Mouse (Mus musculus) midbrain, embryonic 16.5 days (tissue): ENCODE data around the gene Cacnb4. TPM values are rescaled to one million over a fixed set of nuclear protein-coding genes. Genes with fewer than 3 reads are reported as not detected.

Experiments used
- ATAC-seq: fragments of 200-750 bp; cut with Nextera tagmentation; 2 replicates; pipeline ENCODE4 v1.8.0; 2017; ENCODE audit warnings: moderate TSS enrichment
- H3K27ac ChIP-seq: fragments of 300-500 bp; sonication (generic); 2 replicates; pipeline ENCODE4 v1.5.1; 2014; ENCODE audit warnings: mild to moderate bottlenecking, low read length, mixed read lengths
- H3K27me3 ChIP-seq: fragments of 300-500 bp; sonication (generic); 2 replicates; pipeline ENCODE4 v1.6.1; 2014; ENCODE audit warnings: low read depth, low read length, mixed read lengths; ENCODE audit not compliant: control insufficient read depth, insufficient read depth
- H3K36me3 ChIP-seq: fragments of 300-500 bp; sonication (generic); 2 replicates; pipeline ENCODE4 v1.6.1; 2014; ENCODE audit warnings: mild to moderate bottlenecking, low read length, moderate library complexity, mixed read lengths; ENCODE audit not compliant: control insufficient read depth, insufficient read depth
- H3K4me1 ChIP-seq: fragments of 300-500 bp; sonication (generic); 2 replicates; pipeline ENCODE4 v1.6.1; 2014; ENCODE audit warnings: mild to moderate bottlenecking, low read length, mixed read lengths; ENCODE audit not compliant: control insufficient read depth, insufficient read depth
- H3K4me2 ChIP-seq: fragments of 300-500 bp; sonication (generic); 2 replicates; pipeline ENCODE4 v1.6.1; 2014; ENCODE audit warnings: mild to moderate bottlenecking, low read length, mixed read lengths
- H3K4me3 ChIP-seq: fragments of 300-500 bp; sonication (generic); 2 replicates; pipeline ENCODE4 v1.5.1; 2014; ENCODE audit warnings: low read depth, mild to moderate bottlenecking, low read length, moderate library complexity, mixed read lengths
- H3K9ac ChIP-seq: fragments of 300-500 bp; sonication (generic); 2 replicates; pipeline ENCODE4 v1.6.1; 2014; ENCODE audit warnings: low read depth, low read length, mixed read lengths
- H3K9me3 ChIP-seq: fragments of 300-500 bp; sonication (generic); replicated peaks from 2 replicates; pipeline ENCODE4 v1.6.1; 2014; ENCODE audit warnings: mild to moderate bottlenecking, low read length, mixed read lengths; ENCODE audit not compliant: control insufficient read depth, poor library complexity, severe bottlenecking
- WGBS: fragments of 180-500 bp; shearing (Covaris S2); extraction: QIAGEN DNeasy Blood & Tissue Kit; methylation state at CpG from one replicate; pipeline ENCODE4 v1.1.7; 2014; 5-methylcytosine and 5-hydroxymethylcytosine counted together
- polyA plus RNA-seq: library from polyadenylated mRNA; unstranded; fragments of >200 nt; fragmentation: Nextera tagmentation; extraction: Ambion mirVana; gene quantifications from 2 replicates; pipeline ENCODE4 v1.2.1, GENCODE M21; 2015

Gene Cacnb4
- 14.7 and 15.6 TPM in 2 replicates for polyA plus RNA-seq

DNA sequence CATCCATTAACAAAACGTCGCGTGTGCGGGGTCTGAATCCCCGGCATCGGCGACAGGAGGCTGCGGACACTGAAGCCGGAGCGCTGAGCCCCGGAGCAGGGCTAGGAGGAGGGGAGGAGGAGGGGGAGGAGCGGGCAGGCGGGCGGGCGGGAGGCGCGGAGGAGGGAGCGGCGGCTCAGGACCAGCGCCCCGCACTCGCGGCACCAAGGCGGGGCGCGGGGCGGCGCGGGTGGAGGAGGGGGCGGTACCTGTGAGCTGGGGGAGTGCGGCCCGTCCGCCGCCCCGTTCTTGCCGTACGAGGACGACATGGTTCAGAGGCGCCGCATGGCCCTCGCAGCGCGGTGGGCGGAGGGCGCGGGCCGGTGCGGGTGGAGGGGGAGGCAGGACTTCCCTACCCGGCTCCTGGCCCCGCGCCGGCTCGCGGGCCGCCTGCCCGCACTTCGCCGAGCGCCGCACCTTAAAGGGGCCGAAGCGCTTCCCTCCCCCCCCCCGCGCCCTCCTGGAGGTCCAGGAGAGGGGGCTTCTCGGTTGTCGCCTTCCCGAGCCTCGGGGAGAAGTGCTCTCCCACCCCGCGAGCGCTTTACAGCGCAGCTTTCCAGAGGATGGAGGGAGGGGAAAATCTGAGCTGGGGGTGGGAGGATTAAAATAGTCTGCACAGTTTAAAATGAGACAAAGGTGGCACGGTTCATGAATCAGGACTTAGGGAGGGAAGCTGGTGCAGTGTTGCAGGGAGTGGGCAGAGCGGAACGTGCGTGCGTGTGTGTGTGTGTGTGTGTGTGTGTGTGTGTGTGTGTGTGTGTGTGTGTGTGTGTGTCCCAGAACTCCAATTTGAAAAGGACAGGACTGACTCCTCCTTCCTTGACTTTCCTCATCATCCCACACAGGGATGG, at the start of gene Cacnb4:
Gene Cacnb4, minus strand, starts transcription at position 809 of the 890 bp plus-strand sequence.
- Histone ChIP-seq H3K27ac (peak within 1 kb of the TSS; percentile 60), H3K4me3 (peak within 1 kb of the TSS; percentile 69), H3K4me1 (peaks cover 5% of the 10 kb centered on the region), H3K9ac (peak within 1 kb of the TSS; percentile 75), H3K9me3 (no peaks in the 10 kb centered on the region), H3K36me3 (no peaks in the 10 kb centered on the region), H3K4me2 (peak within 1 kb of the TSS; percentile 90), H3K27me3 (no peaks in the 10 kb centered on the region)
- 0% methylated on average over 54 of the region's 77 CpGs for WGBS
- peak; percentile 90 for ATAC-seq

DNA sequence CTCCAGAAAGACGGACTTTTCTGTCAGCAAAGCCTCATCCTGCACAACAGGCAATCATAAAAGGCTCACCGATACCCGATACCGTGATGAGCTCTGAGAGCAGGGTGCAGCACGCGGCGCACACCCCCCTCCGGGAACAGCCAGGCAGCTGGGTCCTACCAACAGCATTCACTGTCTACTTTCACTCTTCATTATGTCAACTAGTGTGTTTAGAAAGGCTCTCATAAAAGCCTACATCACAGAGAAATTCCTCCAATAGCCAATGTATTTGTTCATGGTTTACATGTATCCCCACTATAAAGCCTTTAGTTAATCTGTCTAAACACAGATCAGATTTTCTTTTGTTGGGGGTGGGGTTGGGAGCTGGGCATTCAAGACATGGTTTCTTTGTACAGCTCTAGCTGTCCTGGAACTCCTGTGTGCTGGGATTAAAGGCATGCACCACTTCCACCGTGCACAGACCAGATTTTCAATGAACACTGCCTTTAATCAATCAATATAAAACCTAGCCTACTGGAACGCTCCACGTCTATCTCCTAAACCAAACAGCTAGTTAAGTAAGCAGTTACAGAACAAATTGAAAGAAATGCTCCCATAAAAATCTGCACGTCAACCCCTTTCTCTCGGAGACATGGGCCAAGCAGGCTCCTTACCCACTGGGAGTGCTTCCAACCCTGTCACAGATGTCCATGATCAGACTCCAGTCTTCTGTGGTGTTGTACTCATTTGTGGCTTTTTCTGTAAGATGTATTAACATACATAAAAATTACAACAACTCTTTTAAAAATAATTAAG, 43.8 kb upstream of the Cacnb4 start:
- no peak overlapping the region for H3K9ac ChIP-seq
- H3K27me3 ChIP-seq = no peaks in the 10 kb centered on the region
- WGBS = 27% methylated on average over 13 of the region's 13 CpGs
- 0 out of 2 replicates have a peak, but pooled peaks cover 3% of the 10 kb centered on the region for H3K36me3 ChIP-seq
- H3K27ac ChIP-seq = no peak overlapping the region
- 0 out of 2 replicates have a peak, but pooled peaks cover 2% of the 10 kb centered on the region for H3K4me1 ChIP-seq
- no peak overlapping the region for H3K4me3 ChIP-seq
- H3K9me3 ChIP-seq = no peaks in the 10 kb centered on the region
- ATAC-seq = 0 out of 2 replicates have a peak, but pooled peaks have one; percentile 66
- no peak overlapping the region for H3K4me2 ChIP-seq

DNA sequence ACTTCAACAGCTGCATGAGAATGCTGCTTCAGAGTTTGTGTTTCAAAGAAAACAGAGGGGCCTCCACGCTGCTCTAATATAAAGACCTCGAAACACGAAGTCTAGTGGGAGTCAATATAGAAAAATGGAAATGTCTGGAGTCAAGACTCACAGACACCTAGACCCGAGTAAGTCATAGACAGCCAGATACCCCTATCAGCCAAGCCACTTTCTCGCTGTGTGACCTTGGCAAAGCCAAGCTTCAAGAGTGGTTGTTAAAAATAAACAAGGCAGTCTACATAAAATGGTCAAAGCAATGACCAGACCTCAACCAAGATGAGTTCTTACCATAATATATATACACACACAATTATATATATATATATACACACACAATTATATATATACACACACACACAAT, 40.4 kb upstream of the Cacnb4 start:
- no peaks in the 10 kb centered on the region for H3K27me3 ChIP-seq
- peaks cover 12% of the 10 kb centered on the region for H3K36me3 ChIP-seq
- H3K4me2 ChIP-seq = no peak overlapping the region
- no peak overlapping the region for H3K27ac ChIP-seq
- H3K4me3 ChIP-seq = no peak overlapping the region
- ATAC-seq = no peak
- no peaks in the 10 kb centered on the region for H3K9me3 ChIP-seq
- H3K4me1 ChIP-seq = 0 out of 2 replicates have a peak, but pooled peaks cover 2% of the 10 kb centered on the region
- WGBS = 94% methylated on average over 5 of the region's 5 CpGs
- H3K9ac ChIP-seq = no peak overlapping the region

DNA sequence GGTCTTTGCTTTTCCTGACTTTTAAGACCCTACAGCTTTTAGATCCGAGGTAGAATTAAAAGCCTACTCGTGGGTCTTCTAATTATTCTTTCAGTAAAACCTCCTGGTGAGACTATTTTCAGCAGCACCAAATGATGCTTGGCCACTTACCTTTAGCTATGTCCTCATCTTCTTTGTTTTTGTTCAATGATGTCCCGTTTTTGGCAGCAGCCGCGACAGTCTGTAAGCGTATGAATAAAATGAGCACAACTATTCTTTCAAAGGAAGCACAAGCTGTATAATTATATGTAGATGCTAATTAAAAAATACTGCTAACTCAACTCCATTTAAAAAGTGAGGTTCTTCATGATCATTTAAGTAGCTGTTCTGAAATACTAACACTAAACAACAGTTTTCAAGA, 38.9 kb upstream of the Cacnb4 start:
- Histone ChIP-seq H3K4me1 (0 out of 2 replicates have a peak, but pooled peaks cover 2% of the 10 kb centered on the region), H3K4me2 (no peak overlapping the region), H3K27ac (no peak overlapping the region), H3K9me3 (no peaks in the 10 kb centered on the region), H3K36me3 (peaks cover 12% of the 10 kb centered on the region), H3K9ac (no peak overlapping the region), H3K4me3 (no peak overlapping the region), H3K27me3 (no peaks in the 10 kb centered on the region)
- WGBS = 82% methylated on average over 6 of the region's 6 CpGs
- ATAC-seq = no peak

DNA sequence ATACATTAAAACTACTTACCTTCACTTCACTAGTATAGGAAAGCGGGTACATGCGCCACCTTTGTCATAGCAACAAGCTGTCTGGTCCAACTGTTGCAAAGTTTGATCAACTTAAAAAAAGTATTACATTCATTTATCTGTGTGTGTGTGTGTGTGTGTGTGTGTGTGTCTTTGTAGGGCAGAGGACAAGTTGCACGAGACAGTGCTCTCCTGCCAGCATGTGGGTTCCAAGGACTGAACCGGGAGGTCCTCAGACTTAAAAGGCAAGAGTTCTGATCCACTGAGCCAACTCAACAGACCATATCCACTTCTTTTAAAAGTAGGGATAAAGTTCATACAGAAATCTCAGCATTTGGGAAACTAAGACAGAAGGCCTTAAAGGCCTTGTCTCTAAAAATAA, 37.5 kb upstream of the Cacnb4 start:
- Histone ChIP-seq H3K4me3 (no peak overlapping the region), H3K36me3 (peaks cover 16% of the 10 kb centered on the region), H3K9ac (no peak overlapping the region), H3K9me3 (no peaks in the 10 kb centered on the region), H3K27me3 (no peaks in the 10 kb centered on the region), H3K27ac (no peak overlapping the region), H3K4me2 (no peak overlapping the region), H3K4me1 (no peaks in the 10 kb centered on the region)
- 95% methylated on average over 4 of the region's 4 CpGs for WGBS
- ATAC-seq = no peak

DNA sequence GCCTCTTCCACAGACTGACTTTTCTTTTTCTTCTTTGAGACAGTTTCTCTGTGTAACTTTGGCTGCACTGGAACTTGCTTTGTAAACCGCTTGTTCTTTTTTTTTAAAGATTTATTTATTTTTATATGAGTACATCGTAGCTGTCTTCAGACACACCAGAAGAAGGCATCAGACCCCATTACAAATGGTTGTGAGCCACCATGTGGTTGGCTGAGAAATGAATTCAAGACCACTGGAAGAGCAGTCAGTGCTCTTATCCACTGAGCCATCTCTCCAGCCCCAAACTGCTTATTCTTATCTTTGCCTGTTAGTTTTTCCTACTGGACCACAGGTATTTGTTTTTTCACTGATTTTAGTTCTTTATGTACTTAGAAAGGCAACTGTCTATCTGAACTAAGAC, 34.2 kb upstream of the Cacnb4 start:
- Histone ChIP-seq H3K4me2 (no peak overlapping the region), H3K27ac (no peak overlapping the region), H3K9ac (no peak overlapping the region), H3K4me1 (no peaks in the 10 kb centered on the region), H3K27me3 (no peaks in the 10 kb centered on the region), H3K36me3 (peaks cover 14% of the 10 kb centered on the region), H3K9me3 (no peaks in the 10 kb centered on the region), H3K4me3 (no peak overlapping the region)
- 83% methylated on average over 2 of the region's 2 CpGs for WGBS
- ATAC-seq = no peak

DNA sequence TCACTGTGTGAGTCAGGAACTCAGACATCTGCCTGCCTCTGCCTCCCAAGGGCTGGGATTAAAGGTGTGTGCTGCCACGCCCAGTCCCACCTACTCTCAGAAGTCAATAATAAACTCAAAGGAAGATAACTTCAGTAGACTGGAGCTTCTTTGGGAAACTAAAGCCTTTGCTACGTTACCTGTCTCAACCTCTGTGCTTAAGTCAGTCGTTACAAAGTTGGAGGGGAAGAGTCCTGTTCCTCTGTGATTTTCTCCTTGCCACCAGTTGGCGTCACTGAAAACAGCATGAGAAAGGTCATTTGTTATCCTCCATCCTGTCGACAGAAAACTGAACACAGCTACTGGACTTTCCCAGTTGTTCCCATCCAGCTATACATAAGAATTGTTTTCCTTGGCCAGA, 32.8 kb upstream of the Cacnb4 start:
- H3K4me3 ChIP-seq = no peak overlapping the region
- H3K9ac ChIP-seq = no peak overlapping the region
- H3K4me1 ChIP-seq = no peaks in the 10 kb centered on the region
- no peaks in the 10 kb centered on the region for H3K9me3 ChIP-seq
- WGBS = 95% methylated on average over 5 of the region's 5 CpGs
- ATAC-seq = no peak
- H3K36me3 ChIP-seq = peaks cover 15% of the 10 kb centered on the region
- H3K4me2 ChIP-seq = no peak overlapping the region
- H3K27ac ChIP-seq = no peak overlapping the region
- H3K27me3 ChIP-seq = no peaks in the 10 kb centered on the region

DNA sequence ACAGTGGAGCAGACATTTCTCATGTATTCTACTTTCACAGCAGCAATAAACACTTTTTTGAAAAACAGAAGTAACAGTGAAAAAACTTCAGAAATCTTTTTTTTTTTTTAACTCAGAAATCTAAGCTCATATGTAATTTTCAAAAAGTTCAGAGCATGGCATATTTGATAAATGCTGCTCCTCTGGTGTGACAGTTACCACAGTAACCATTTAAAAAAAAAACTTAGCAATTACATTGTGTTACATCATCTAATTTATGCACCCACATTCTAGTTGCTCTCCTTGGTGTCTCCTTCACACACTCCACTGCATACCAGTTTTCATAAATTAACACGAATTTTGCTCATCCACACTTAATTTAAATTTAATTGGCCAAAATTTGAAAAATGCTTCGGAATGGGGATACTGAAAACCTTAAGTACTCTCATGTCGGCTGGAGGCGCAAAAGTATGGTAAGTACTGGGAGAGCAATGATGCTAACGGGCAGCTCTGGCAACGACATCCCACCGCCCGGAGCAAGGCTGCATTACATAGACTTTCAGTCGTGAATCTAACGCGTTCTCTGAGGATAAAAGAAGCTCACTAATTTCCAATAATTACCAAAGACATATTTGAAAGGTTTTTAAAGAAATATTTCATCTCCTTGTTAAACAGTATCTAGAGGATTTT, 24.9 kb upstream of the Cacnb4 start:
- no peaks in the 10 kb centered on the region for H3K27me3 ChIP-seq
- 84% methylated on average over 11 of the region's 11 CpGs for WGBS
- H3K4me3 ChIP-seq = no peak overlapping the region
- H3K4me2 ChIP-seq = no peak overlapping the region
- no peak overlapping the region for H3K27ac ChIP-seq
- H3K9me3 ChIP-seq = no peaks in the 10 kb centered on the region
- ATAC-seq = no peak
- H3K4me1 ChIP-seq = no peaks in the 10 kb centered on the region
- no peak overlapping the region for H3K9ac ChIP-seq
- peaks cover 9% of the 10 kb centered on the region for H3K36me3 ChIP-seq
